Mouse (Mus musculus) olfactory bulb, adult 2 months (tissue): ENCODE data around the gene Gm18336.

ENCODE experiments used
- CTCF ChIP-seq: fragments of 200-500 bp; IDR thresholded peaks from 2 replicates; pipeline ENCODE4 v1.5.1; 2012; ENCODE audit warnings: low read depth, mild to moderate bottlenecking, low read length, moderate library complexity; ENCODE audit not compliant: insufficient read depth
- POLR2A ChIP-seq: fragments of 200-500 bp; IDR thresholded peaks from 2 replicates; pipeline ENCODE4 v1.6.1; 2012; ENCODE audit warnings: mild to moderate bottlenecking, low read depth, low read length, moderate library complexity; ENCODE audit not compliant: insufficient read depth

- no peak for TF ChIP-seq POLR2A
- no peak for TF ChIP-seq CTCF
Measured at GRCm38 (mm10) chrX:73432850-73433249, 34.3 kb upstream of the Gm18336 start.
